Mouse (Mus musculus): ENCODE measurements around the gene Tmem56. TPM values are rescaled to one million over a fixed set of nuclear protein-coding genes. Genes with fewer than 3 reads are reported as not detected.

Tmem56 gene
- total and polyA plus RNA-seq, 3 experiments = 0.68 to 2.9 (median 0.99) TPM

GRCm38 (mm10) chr3:121309429-121309828 is 26.5 kb upstream of the Tmem56 start:
- no peaks in the 10 kb centered on the region for H3K79me2 ChIP-seq (replicated peaks; ENCODE audit: control insufficient read depth, insufficient read depth, low read length)
- no peak for DNase-seq
- intact Hi-C loops (cut with DNase I) = loop anchor here (5.0 kb wide), 2 partner anchors 118 to 428 kb away; partner anchors contain the start of gene Cnn3
- no peaks in the 10 kb centered on the region for H3K27me3 ChIP-seq (ENCODE audit: control insufficient read depth, insufficient read depth, low read length)
- WGBS = 91% methylated on average over 4 of the region's 4 CpGs
- no peaks in the 10 kb centered on the region for H3K36me3 ChIP-seq (ENCODE audit: control insufficient read depth, insufficient read depth, low read length)
- no peak for TF ChIP-seq EP300 (IDR thresholded peaks at IDR 0.05; ENCODE audit: insufficient read depth, low read depth, low read length)
- TF ChIP-seq POLR2A (IDR thresholded peaks at IDR 0.05; ENCODE audit: insufficient read depth, low read depth, low read length) = no peak
- no peak for TF ChIP-seq CTCF (IDR thresholded peaks at IDR 0.05)
- H3K27ac ChIP-seq = no peak overlapping the region
- no peak overlapping the region for H3K4me3 ChIP-seq
- H3K4me1 ChIP-seq (ENCODE audit: control insufficient read depth, insufficient read depth, low read length) = 0 out of 2 replicates have a peak, but pooled peaks cover 1% of the 10 kb centered on the region
- H3K9ac ChIP-seq (ENCODE audit: low read depth, low read length) = no peak overlapping the region

- Histone ChIP-seq H3K4me1 (ENCODE audit: control insufficient read depth, insufficient read depth, low read length) (0 out of 2 replicates have a peak, but pooled peaks cover 1% of the 10 kb centered on the region), H3K4me3 (no peak overlapping the region), H3K27me3 (ENCODE audit: control insufficient read depth, insufficient read depth, low read length) (no peaks in the 10 kb centered on the region), H3K9ac (ENCODE audit: low read depth, low read length) (no peak overlapping the region), H3K36me3 (ENCODE audit: control insufficient read depth, insufficient read depth, low read length) (no peaks in the 10 kb centered on the region), H3K79me2 (replicated peaks; ENCODE audit: control insufficient read depth, insufficient read depth, low read length) (no peaks in the 10 kb centered on the region), H3K27ac (no peak overlapping the region)
- WGBS = 95% methylated on average over 5 of the region's 5 CpGs
- DNase-seq = no peak
- intact Hi-C loops (cut with DNase I) = loop anchor here (1.0 to 5.0 kb wide), 3 partner anchors 118 to 428 kb away; partner anchors contain the start of gene Cnn3
- TF ChIP-seq EP300 (IDR thresholded peaks at IDR 0.05; ENCODE audit: insufficient read depth, low read depth, low read length) (no peak), CTCF (IDR thresholded peaks at IDR 0.05) (no peak), POLR2A (IDR thresholded peaks at IDR 0.05; ENCODE audit: insufficient read depth, low read depth, low read length) (no peak)
Observed at GRCm38 (mm10) chr3:121308935-121309334, 26.0 kb upstream of the Tmem56 start.

DNA sequence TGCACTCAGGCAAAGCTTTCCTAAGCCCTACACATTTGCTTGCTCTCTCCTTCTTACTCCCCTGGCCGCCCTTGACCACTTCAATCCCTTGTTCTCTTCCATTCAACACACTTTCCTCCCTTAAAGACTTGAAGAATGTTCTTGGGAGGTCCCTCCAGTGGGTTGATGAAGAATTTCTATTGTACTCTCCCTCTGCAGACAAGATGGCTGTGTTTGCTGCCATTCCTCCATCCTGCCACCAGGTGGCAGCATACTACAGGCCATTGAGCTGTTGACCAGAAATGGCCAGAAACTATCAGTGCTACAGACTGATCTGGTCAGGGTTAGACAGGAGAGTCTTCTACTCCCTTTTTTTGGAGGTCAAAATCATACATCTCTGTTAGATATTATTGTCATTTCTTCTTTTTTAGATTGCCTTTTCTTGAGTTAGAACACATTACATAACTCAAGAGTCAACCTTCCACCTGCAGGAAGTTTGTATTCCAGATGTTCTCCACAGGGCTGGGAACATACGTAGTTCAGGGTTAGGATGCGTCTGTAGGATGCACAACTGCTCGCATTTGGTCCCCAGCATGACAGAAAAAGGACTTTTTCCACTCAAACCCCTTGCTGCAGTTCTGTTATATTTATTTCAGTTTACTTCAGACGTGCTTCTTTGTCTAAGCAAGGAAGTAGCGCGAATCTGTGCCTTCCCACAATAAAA is 24.8 kb upstream of the Tmem56 start:
- intact Hi-C loops (cut with DNase I) = loop anchor here (1.0 to 5.0 kb wide), 3 partner anchors 120 to 430 kb away; partner anchors contain the start of gene Cnn3
- Histone ChIP-seq H3K9ac (ENCODE audit: low read depth, low read length) (no peak overlapping the region), H3K27ac (no peak overlapping the region), H3K36me3 (ENCODE audit: control insufficient read depth, insufficient read depth, low read length) (no peaks in the 10 kb centered on the region), H3K4me3 (no peak overlapping the region), H3K79me2 (replicated peaks; ENCODE audit: control insufficient read depth, insufficient read depth, low read length) (no peaks in the 10 kb centered on the region), H3K4me1 (ENCODE audit: control insufficient read depth, insufficient read depth, low read length) (0 out of 2 replicates have a peak, but pooled peaks cover 1% of the 10 kb centered on the region), H3K27me3 (ENCODE audit: control insufficient read depth, insufficient read depth, low read length) (no peaks in the 10 kb centered on the region)
- peak; percentile 69 to 76 for DNase-seq
- TF ChIP-seq EP300 (IDR thresholded peaks at IDR 0.05; ENCODE audit: insufficient read depth, low read depth, low read length) (peak; percentile 98), POLR2A (IDR thresholded peaks at IDR 0.05; ENCODE audit: insufficient read depth, low read depth, low read length) (no peak), CTCF (IDR thresholded peaks at IDR 0.05) (no peak; the same call in 1 of the 2 replicates)
- WGBS = 57% methylated on average over 7 of the region's 7 CpGs

DNA sequence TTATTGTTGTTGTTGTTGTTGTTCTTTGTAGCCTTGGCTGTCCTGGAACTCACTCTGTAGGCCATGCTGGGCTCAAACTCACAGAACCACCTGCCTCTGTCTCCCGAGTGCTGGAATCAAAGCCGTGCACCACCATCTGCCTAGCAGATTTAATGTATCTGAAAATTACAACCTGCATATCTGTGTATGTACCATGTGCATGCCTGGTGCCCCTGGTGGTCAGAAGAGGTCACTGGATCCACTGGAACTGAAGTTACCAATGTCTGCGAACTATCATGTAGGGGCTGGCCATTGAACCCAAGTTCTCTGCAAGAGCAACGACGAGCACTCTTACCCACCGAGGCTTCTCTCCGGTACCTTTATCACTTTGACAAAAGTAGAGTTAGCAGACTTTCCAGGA is 23.7 kb upstream of the Tmem56 start:
- no peaks in the 10 kb centered on the region for H3K36me3 ChIP-seq (ENCODE audit: control insufficient read depth, insufficient read depth, low read length)
- H3K27me3 ChIP-seq (ENCODE audit: control insufficient read depth, insufficient read depth, low read length) = no peaks in the 10 kb centered on the region
- H3K79me2 ChIP-seq (replicated peaks; ENCODE audit: control insufficient read depth, insufficient read depth, low read length) = no peaks in the 10 kb centered on the region
- H3K27ac ChIP-seq = no peak overlapping the region
- DNase-seq = no peak
- 92% methylated on average over 7 of the region's 7 CpGs for WGBS
- no peak overlapping the region for H3K4me3 ChIP-seq
- intact Hi-C loops (cut with DNase I) = loop anchor here (5.0 kb wide), 2 partner anchors 121 to 431 kb away; partner anchors contain the start of gene Cnn3
- TF ChIP-seq CTCF (IDR thresholded peaks at IDR 0.05) = peak; percentile 46
- no peak for TF ChIP-seq EP300 (IDR thresholded peaks at IDR 0.05; ENCODE audit: insufficient read depth, low read depth, low read length)
- 0 out of 2 replicates have a peak, but pooled peaks cover 1% of the 10 kb centered on the region for H3K4me1 ChIP-seq (ENCODE audit: control insufficient read depth, insufficient read depth, low read length)
- no peak overlapping the region for H3K9ac ChIP-seq (ENCODE audit: low read depth, low read length)

DNA sequence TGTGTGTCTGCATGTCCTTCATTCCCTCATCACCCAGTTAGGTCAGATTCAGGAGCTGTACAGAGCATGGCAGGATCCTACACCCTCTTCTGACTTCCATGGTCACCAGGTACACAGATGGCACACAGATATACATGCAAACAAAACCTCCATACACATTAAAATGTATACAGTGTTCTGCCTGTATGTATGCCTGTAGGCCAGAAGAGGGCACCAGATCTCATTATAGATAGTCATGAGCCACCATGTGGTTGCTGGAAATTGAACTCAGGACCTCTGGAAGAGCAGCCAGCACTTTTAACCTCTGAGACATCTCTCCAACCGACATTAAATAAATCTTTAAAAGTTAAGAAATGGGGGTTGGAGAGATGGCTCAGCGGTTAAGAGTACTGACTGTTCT is 11.3 kb upstream of the Tmem56 start:
- Histone ChIP-seq H3K4me3 (no peak overlapping the region), H3K27me3 (ENCODE audit: control insufficient read depth, insufficient read depth, low read length) (no peaks in the 10 kb centered on the region), H3K9ac (ENCODE audit: low read depth, low read length) (no peak overlapping the region), H3K36me3 (ENCODE audit: control insufficient read depth, insufficient read depth, low read length) (no peaks in the 10 kb centered on the region), H3K27ac (no peak overlapping the region), H3K4me1 (ENCODE audit: control insufficient read depth, insufficient read depth, low read length) (no peaks in the 10 kb centered on the region), H3K79me2 (replicated peaks; ENCODE audit: control insufficient read depth, insufficient read depth, low read length) (no peaks in the 10 kb centered on the region; the same call in 1 of the 2 replicates)
- DNase-seq = no peak
- WGBS = 79% methylated on average over 2 of the region's 2 CpGs
- TF ChIP-seq CTCF (IDR thresholded peaks at IDR 0.05) = peak; percentile 50
- TF ChIP-seq POLR2A (IDR thresholded peaks at IDR 0.05; ENCODE audit: insufficient read depth, low read depth, low read length) = no peak
- intact Hi-C loops (cut with DNase I) = loop anchor here (5.0 to 10.0 kb wide), 3 partner anchors 122 to 1693 kb away; partner anchors contain the start of genes 1810037I17Rik and Rwdd3
